Mouse (Mus musculus) limb, embryonic 11.5 days (tissue): Measurements from ENCODE around the gene Fbxl16. TPM values are rescaled to one million over a fixed set of nuclear protein-coding genes. Genes with fewer than 3 reads are reported as not detected.

Source experiments
- ATAC-seq: fragments of 200-750 bp; cut with Nextera tagmentation; 2 replicates; pipeline ENCODE4 v1.8.0; 2017; ENCODE audit warnings: low read depth; ENCODE audit not compliant: insufficient number of reproducible peaks, low FRiP score, low TSS enrichment
- DNase-seq: peaks from one replicate; pipeline ENCODE4 v3.0.0-alpha.2; 2015; ENCODE audit warnings: low spot score
- H3K27ac ChIP-seq: fragments of 300-500 bp; sonication (generic); replicated peaks from 2 replicates; pipeline ENCODE4 v1.5.1; 2014; ENCODE audit warnings: low read depth, mild to moderate bottlenecking, low read length
- H3K27me3 ChIP-seq: fragments of 300-500 bp; sonication (generic); 2 replicates; pipeline ENCODE4 v1.6.1; 2014; ENCODE audit warnings: mild to moderate bottlenecking, low read length, mixed read lengths; ENCODE audit not compliant: control insufficient read depth, insufficient read depth
- H3K36me3 ChIP-seq: fragments of 300-500 bp; sonication (generic); 2 replicates; pipeline ENCODE4 v1.6.1; 2014; ENCODE audit warnings: mild to moderate bottlenecking, low read length, moderate library complexity, mixed read lengths; ENCODE audit not compliant: control insufficient read depth, insufficient read depth
- H3K4me1 ChIP-seq: fragments of 300-500 bp; sonication (generic); 2 replicates; pipeline ENCODE4 v1.6.1; 2014; ENCODE audit warnings: low read length, mixed read lengths; ENCODE audit not compliant: control insufficient read depth, insufficient read depth
- H3K4me2 ChIP-seq: fragments of 300-500 bp; sonication (generic); 2 replicates; pipeline ENCODE4 v1.6.1; 2014; ENCODE audit warnings: low read depth, mild to moderate bottlenecking, moderate library complexity; ENCODE audit not compliant: severe bottlenecking
- H3K4me3 ChIP-seq: fragments of 300-500 bp; sonication (generic); 2 replicates; pipeline ENCODE4 v1.5.1; 2014; ENCODE audit warnings: low read depth, low read length
- H3K9ac ChIP-seq: fragments of 300-500 bp; sonication (generic); 2 replicates; pipeline ENCODE4 v1.6.1; 2014; ENCODE audit warnings: mild to moderate bottlenecking, low read length
- H3K9me3 ChIP-seq: fragments of 300-500 bp; sonication (generic); 2 replicates; pipeline ENCODE4 v1.6.1; 2016; ENCODE audit warnings: low read length; ENCODE audit not compliant: control insufficient read depth
- WGBS: fragments of 180-500 bp; shearing (Covaris S2); extraction: QIAGEN DNeasy Blood & Tissue Kit; methylation state at CpG from one replicate; pipeline ENCODE4 v1.1.7; 2014; 5-methylcytosine and 5-hydroxymethylcytosine counted together
- polyA plus RNA-seq: library from polyadenylated mRNA; unstranded; fragments of >200 nt; fragmentation: Nextera tagmentation; extraction: Ambion mirVana; gene quantifications from 2 replicates; pipeline ENCODE4 v1.2.1, GENCODE M21; 2014

Fbxl16 gene
- polyA plus RNA-seq, 1 experiment from 2014 or later, result 1.4 TPM

- Histone ChIP-seq H3K9ac (peak overlapping the region; percentile 71; the same call in 1 of the 2 replicates), H3K4me3 (peak overlapping the region; percentile 48), H3K4me1 (peaks cover 34% of the 10 kb centered on the region), H3K36me3 (peaks cover 17% of the 10 kb centered on the region), H3K27me3 (no peaks in the 10 kb centered on the region), H3K27ac (0 out of 2 replicates have a peak overlapping the region, but pooled peaks have one; percentile 18), H3K9me3 (no peaks in the 10 kb centered on the region), H3K4me2 (peak overlapping the region; percentile 85)
- DNase-seq (no peak), ATAC-seq (no peak)
- 86% methylated on average over 8 of the region's 8 CpGs for WGBS
These were observed 19.3 kb downstream of the Fbxl16 start for GRCm38 (mm10) chr17:25828223-25828594.

GRCm38 (mm10) chr17:25828712-25829557, 20.1 kb downstream of the Fbxl16 start, which contains the start of gene Jmjd8:
Gene Jmjd8, plus strand, starts transcription at chr17:25828867.
- Histone ChIP-seq H3K27ac (peak within 1 kb of the TSS; percentile 63), H3K4me2 (peak within 1 kb of the TSS; percentile 85), H3K4me1 (peaks cover 36% of the 10 kb centered on the region), H3K9me3 (no peaks in the 10 kb centered on the region), H3K36me3 (peaks cover 17% of the 10 kb centered on the region), H3K4me3 (peak within 1 kb of the TSS; percentile 48), H3K27me3 (no peaks in the 10 kb centered on the region), H3K9ac (peak within 1 kb of the TSS; percentile 71)
- DNase-seq (peak; percentile 86), ATAC-seq (peak; percentile 27; the same call in 1 of the 2 replicates)
- 1% methylated on average over 32 of the region's 32 CpGs for WGBS

DNA sequence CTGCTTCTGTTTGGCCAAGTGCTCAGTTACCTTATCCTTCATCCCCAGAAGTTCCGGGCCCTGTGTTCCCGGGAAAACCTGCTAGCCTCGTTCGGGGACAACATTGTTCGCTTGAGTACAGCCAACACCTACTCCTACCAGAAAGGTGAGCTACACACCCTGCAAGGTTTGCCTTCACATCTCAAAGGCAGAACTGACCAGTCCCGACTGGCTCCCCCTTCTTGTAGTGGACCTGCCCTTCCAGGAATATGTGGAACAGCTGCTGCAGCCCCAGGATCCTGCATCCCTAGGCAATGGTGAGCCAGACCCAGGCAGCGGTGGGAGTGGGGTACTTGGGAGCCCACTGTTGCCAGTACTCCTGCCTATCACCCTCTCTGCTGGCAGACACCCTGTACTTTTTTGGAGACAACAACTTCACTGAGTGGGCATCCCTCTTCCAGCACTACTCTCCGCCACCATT, 20.7 kb downstream of the Fbxl16 start:
- Histone ChIP-seq H3K27ac (peak overlapping the region; percentile 63), H3K4me3 (peak overlapping the region; percentile 48), H3K9ac (peak overlapping the region; percentile 71), H3K4me2 (peak overlapping the region; percentile 85), H3K9me3 (no peaks in the 10 kb centered on the region), H3K27me3 (no peaks in the 10 kb centered on the region), H3K36me3 (peaks cover 17% of the 10 kb centered on the region), H3K4me1 (peaks cover 37% of the 10 kb centered on the region)
- 50% methylated on average over 8 of the region's 8 CpGs for WGBS
- ATAC-seq, result no peak
- peak; percentile 42 for DNase-seq

DNA sequence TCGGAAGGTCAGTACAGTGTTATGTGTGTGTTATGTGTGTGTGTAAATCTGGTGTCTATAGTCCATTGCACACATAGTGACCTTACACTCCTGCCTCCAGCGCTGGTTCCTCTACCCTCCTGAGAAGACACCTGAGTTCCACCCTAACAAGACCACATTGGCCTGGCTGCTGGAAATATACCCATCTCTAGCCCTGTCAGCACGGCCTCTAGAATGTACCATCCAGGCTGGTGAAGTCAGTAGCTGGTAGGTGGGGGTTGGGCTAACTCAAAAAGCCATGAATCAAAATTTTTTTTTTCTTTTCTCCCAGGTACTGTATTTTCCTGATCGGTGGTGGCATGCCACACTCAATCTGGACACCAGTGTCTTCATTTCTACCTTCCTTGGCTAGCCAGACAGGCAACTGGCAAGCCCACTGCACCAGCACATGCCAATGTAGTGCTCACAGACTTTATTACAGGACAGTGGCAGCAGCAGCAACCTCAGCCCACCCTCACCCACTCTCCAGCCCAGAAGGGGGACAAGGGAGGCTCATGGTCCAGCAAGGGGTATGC, 21.4 kb downstream of the Fbxl16 start:
- H3K9me3 ChIP-seq, result no peaks in the 10 kb centered on the region
- H3K9ac ChIP-seq, result no peak overlapping the region
- H3K4me1 ChIP-seq, result peaks cover 34% of the 10 kb centered on the region
- H3K36me3 ChIP-seq, result peaks cover 21% of the 10 kb centered on the region
- no peak for DNase-seq
- peak overlapping the region; percentile 85 for H3K4me2 ChIP-seq
- H3K27ac ChIP-seq, result no peak overlapping the region
- H3K27me3 ChIP-seq, result no peaks in the 10 kb centered on the region
- 89% methylated on average over 4 of the region's 4 CpGs for WGBS
- peak overlapping the region; percentile 7; the same call in 1 of the 2 replicates for H3K4me3 ChIP-seq
- no peak for ATAC-seq

DNA sequence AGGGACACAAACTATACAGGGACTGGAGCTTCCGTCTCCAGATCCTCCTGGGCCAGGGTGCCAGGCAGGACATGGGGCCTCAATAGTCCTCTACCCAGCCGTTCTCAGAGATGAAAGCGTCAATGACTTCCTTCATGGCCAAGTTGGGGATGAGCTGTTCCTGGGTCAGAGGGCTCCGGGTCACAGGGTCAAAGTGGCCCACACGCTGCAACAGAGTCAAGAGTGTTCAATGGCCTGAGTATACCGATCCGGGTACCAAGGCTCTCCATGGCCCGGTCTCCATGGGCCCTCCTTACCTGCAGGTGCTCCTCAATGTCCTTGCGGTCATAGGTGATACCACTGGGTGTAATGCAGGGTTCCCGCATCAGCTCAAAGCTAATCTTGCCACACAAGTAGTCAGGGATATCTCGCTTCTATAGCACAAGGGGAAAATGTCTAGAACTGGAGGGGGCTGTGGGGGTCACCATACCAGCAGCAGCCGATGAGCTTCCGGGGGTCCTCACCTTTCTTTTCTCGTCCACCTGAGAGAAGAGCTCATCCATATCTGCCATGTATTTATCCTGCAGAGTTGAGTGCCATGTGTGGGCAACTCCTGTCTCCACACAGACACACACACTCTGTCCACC, 22.0 kb downstream of the Fbxl16 start:
- WGBS, result 88% methylated on average over 14 of the region's 14 CpGs
- Histone ChIP-seq H3K4me3 (0 out of 2 replicates have a peak overlapping the region, but pooled peaks have one; percentile 81), H3K27me3 (no peaks in the 10 kb centered on the region), H3K4me1 (peaks cover 34% of the 10 kb centered on the region), H3K36me3 (peaks cover 21% of the 10 kb centered on the region), H3K4me2 (peak overlapping the region; percentile 92; the same call in 1 of the 2 replicates), H3K9ac (no peak overlapping the region), H3K27ac (no peak overlapping the region), H3K9me3 (no peaks in the 10 kb centered on the region)
- ATAC-seq (no peak), DNase-seq (no peak)

- WGBS, result 66% methylated on average over 21 of the region's 21 CpGs
- Histone ChIP-seq H3K4me3 (peak overlapping the region; percentile 81), H3K4me1 (peaks cover 38% of the 10 kb centered on the region), H3K4me2 (peak overlapping the region; percentile 92), H3K27me3 (no peaks in the 10 kb centered on the region), H3K9ac (peak overlapping the region; percentile 87), H3K36me3 (peaks cover 21% of the 10 kb centered on the region), H3K9me3 (no peaks in the 10 kb centered on the region), H3K27ac (no peak overlapping the region)
- ATAC-seq (no peak), DNase-seq (no peak)
These were observed 22.8 kb downstream of the Fbxl16 start for GRCm38 (mm10) chr17:25831451-25832281.

GRCm38 (mm10) chr17:25832436-25833290, 23.8 kb downstream of the Fbxl16 start:
- ATAC-seq, result peak; percentile 89
- Histone ChIP-seq H3K9me3 (no peaks in the 10 kb centered on the region), H3K4me2 (peak overlapping the region; percentile 92), H3K36me3 (peaks cover 19% of the 10 kb centered on the region), H3K4me1 (peaks cover 41% of the 10 kb centered on the region), H3K4me3 (peak overlapping the region; percentile 81), H3K27ac (peak overlapping the region; percentile 87), H3K9ac (peak overlapping the region; percentile 87), H3K27me3 (no peaks in the 10 kb centered on the region)
- WGBS, result under 1% methylated on average over 59 of the region's 77 CpGs
- DNase-seq, result peak; percentile 99
